Mouse (Mus musculus): ENCODE measurements around the gene Olfr1404.
"Not testable (repeated sequence)": the region's sequence is repeated elsewhere in the genome, so short reads cannot be mapped to it uniquely, and the experiment has no call there.

Gene Olfr1404

GRCm38 (mm10) chr1:173212092-173212491 lies at the start of gene Olfr1404:
Gene Olfr1404, plus strand, starts transcription at chr1:173212392.
- DNase-seq (ENCODE audit: low read depth): no peak

GRCm38 (mm10) chr1:173174154-173174842 lies 37.9 kb upstream of the Olfr1404 start:
- DNase-seq (ENCODE audit: low read depth): no peak

- no peak for DNase-seq (ENCODE audit: low read depth)
Observed at GRCm38 (mm10) chr1:173190540-173190939, 21.7 kb upstream of the Olfr1404 start, which contains the start of gene Olfr1406. Gene Olfr1406, minus strand, starts transcription at chr1:173190640.

GRCm38 (mm10) chr1:173192059-173192458 lies 20.1 kb upstream of the Olfr1404 start:
- no peak for DNase-seq (ENCODE audit: low read depth)

- no peak for DNase-seq (ENCODE audit: low read depth)
Observed at GRCm38 (mm10) chr1:173196359-173196758, 15.8 kb upstream of the Olfr1404 start.

GRCm38 (mm10) chr1:173197508-173197907 lies 14.7 kb upstream of the Olfr1404 start, which contains the start of gene Olfr218:
Gene Olfr218, plus strand, starts transcription at chr1:173197808.
- DNase-seq (ENCODE audit: low read depth): no peak

- no peak for DNase-seq (ENCODE audit: low read depth)
Observed at GRCm38 (mm10) chr1:173216481-173216880, 4.3 kb downstream of the Olfr1404 start.

- no peak for DNase-seq (ENCODE audit: low read depth)
Observed at GRCm38 (mm10) chr1:173227081-173227480, 14.9 kb downstream of the Olfr1404 start, which contains the start of gene Fcer1a. Gene Fcer1a, minus strand, starts transcription at chr1:173227214.

GRCm38 (mm10) chr1:173237004-173237403 lies 24.8 kb downstream of the Olfr1404 start:
- not testable (repeated sequence) for DNase-seq (ENCODE audit: low read depth)

GRCm38 (mm10) chr1:173249888-173250287 lies 37.7 kb downstream of the Olfr1404 start:
- no peak for DNase-seq (ENCODE audit: low read depth)

- no peak for DNase-seq (ENCODE audit: low read depth)
Observed at GRCm38 (mm10) chr1:173265701-173266100, 53.5 kb downstream of the Olfr1404 start, which contains the start of gene Olfr418. Gene Olfr418, plus strand, starts transcription at chr1:173266001.

Data from naive thymus-derived CD4-positive, alpha-beta T cell, adult 2 months (primary cell).